Mouse (Mus musculus): ENCODE measurements around the gene Traf3ip1.

DNA sequence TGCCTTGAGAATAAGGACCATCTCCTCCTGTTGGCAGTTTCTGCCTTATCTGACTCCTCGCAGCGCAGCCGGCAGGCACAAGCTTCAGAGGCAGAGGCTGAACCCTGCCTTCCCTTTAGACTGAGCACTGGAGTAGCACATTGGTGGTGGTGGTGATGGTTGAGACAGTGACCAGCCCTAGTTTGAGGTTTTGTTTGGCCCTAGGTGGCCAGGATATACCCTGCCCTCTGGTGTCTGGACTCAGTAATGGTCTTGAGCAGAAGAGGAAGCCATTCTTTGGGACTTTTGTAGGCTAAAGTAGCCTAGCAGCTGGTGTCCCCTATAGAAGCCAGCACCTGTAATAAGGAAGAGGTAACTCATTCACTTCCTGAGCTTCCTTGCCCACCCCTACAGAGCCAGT lies 69.6 kb downstream of the Traf3ip1 start:
- TF ChIP-seq GATA1 (IDR thresholded peaks at IDR 0.05; ENCODE audit: borderline replicate concordance, low read length) (no peak), FLI1 (IDR thresholded peaks at IDR 0.05; ENCODE audit: low read length) (no peak)
